Mouse (Mus musculus) testis, adult 2 months (tissue): ENCODE data around the gene Epha2. TPM values are rescaled to one million over a fixed set of nuclear protein-coding genes. Genes with fewer than 3 reads are reported as not detected.

Experiments
- H3K27ac ChIP-seq: fragments of 200-500 bp; 2 replicates; pipeline ENCODE4 v1.5.1; 2012; ENCODE audit warnings: low read depth, low read length; ENCODE audit not compliant: control insufficient read depth, insufficient read depth
- H3K27me3 ChIP-seq: fragments of 200-500 bp; 2 replicates; pipeline ENCODE4 v1.6.1; 2012; ENCODE audit warnings: mild to moderate bottlenecking, low read length, moderate library complexity; ENCODE audit not compliant: control insufficient read depth, insufficient read depth
- H3K36me3 ChIP-seq: fragments of 200-500 bp; 2 replicates; pipeline ENCODE4 v1.6.1; 2012; ENCODE audit warnings: mild to moderate bottlenecking, low read length; ENCODE audit not compliant: control insufficient read depth, insufficient read depth
- H3K4me1 ChIP-seq: fragments of 200-500 bp; 2 replicates; pipeline ENCODE4 v1.6.1; 2012; ENCODE audit warnings: low read length; ENCODE audit not compliant: control insufficient read depth, insufficient read depth
- H3K4me3 ChIP-seq: fragments of 200-500 bp; 2 replicates; pipeline ENCODE4 v1.5.1; 2012; ENCODE audit warnings: low read depth, mild to moderate bottlenecking, low read length, moderate library complexity, mixed read lengths; ENCODE audit not compliant: control insufficient read depth
- CTCF ChIP-seq: fragments of 200-500 bp; IDR thresholded peaks from 2 replicates; pipeline ENCODE4 v1.5.1; 2012; ENCODE audit warnings: low read depth, mild to moderate bottlenecking, inconsistent platforms, low read length, moderate library complexity; ENCODE audit not compliant: control insufficient read depth, insufficient read depth, insufficient replicate concordance
- POLR2A ChIP-seq: fragments of 200-500 bp; IDR thresholded peaks from 2 replicates; pipeline ENCODE4 v1.6.1; 2012; ENCODE audit warnings: low read depth, mild to moderate bottlenecking, inconsistent platforms, low read length, moderate library complexity; ENCODE audit not compliant: control insufficient read depth
- polyA plus RNA-seq: library from polyadenylated mRNA; depleted of rRNA; stranded (reverse); fragments of >200 nt; gene quantifications from 2 replicates; pipeline ENCODE4 v1.2.3, GENCODE M21; 2012

Epha2 gene
- polyA plus RNA-seq, 1 experiment: 0.83 TPM

GRCm38 (mm10) chr4:141303402-141304222, 2.6 kb downstream of the Epha2 start:
- TF ChIP-seq CTCF: no peak
- no peak for TF ChIP-seq POLR2A
- no peaks in the 10 kb centered on the region for H3K36me3 ChIP-seq
- no peak overlapping the region for H3K4me3 ChIP-seq
- H3K27ac ChIP-seq: no peak overlapping the region
- no peaks in the 10 kb centered on the region for H3K27me3 ChIP-seq
- H3K4me1 ChIP-seq: peaks cover 14% of the 10 kb centered on the region

GRCm38 (mm10) chr4:141304223-141304611, 3.2 kb downstream of the Epha2 start:
- Histone ChIP-seq H3K27ac (no peak overlapping the region), H3K4me1 (peaks cover 14% of the 10 kb centered on the region), H3K36me3 (no peaks in the 10 kb centered on the region), H3K27me3 (no peaks in the 10 kb centered on the region), H3K4me3 (no peak overlapping the region)
- TF ChIP-seq POLR2A: no peak
- no peak for TF ChIP-seq CTCF

- Histone ChIP-seq H3K36me3 (no peaks in the 10 kb centered on the region), H3K27ac (no peak overlapping the region), H3K4me1 (peaks cover 15% of the 10 kb centered on the region), H3K4me3 (no peak overlapping the region), H3K27me3 (no peaks in the 10 kb centered on the region)
- no peak for TF ChIP-seq POLR2A
- no peak for TF ChIP-seq CTCF
Measured at GRCm38 (mm10) chr4:141306057-141306456, 5.0 kb downstream of the Epha2 start.

GRCm38 (mm10) chr4:141308381-141308780, 7.3 kb downstream of the Epha2 start:
- Histone ChIP-seq H3K36me3 (no peaks in the 10 kb centered on the region), H3K4me3 (no peak overlapping the region), H3K4me1 (peaks cover 3% of the 10 kb centered on the region; the same call in 1 of the 2 replicates), H3K27me3 (no peaks in the 10 kb centered on the region), H3K27ac (no peak overlapping the region)
- TF ChIP-seq POLR2A (no peak), CTCF (no peak)

- no peaks in the 10 kb centered on the region for H3K27me3 ChIP-seq
- no peak overlapping the region for H3K27ac ChIP-seq
- H3K4me3 ChIP-seq: peak overlapping the region; percentile 54
- no peak for TF ChIP-seq POLR2A
- TF ChIP-seq CTCF: no peak
- peaks cover 3% of the 10 kb centered on the region; the same call in 1 of the 2 replicates for H3K4me1 ChIP-seq
- H3K36me3 ChIP-seq: no peaks in the 10 kb centered on the region
Measured at GRCm38 (mm10) chr4:141308857-141309772, 8.1 kb downstream of the Epha2 start.

GRCm38 (mm10) chr4:141309773-141310145, 8.7 kb downstream of the Epha2 start:
- no peak overlapping the region for H3K4me3 ChIP-seq
- H3K36me3 ChIP-seq: no peaks in the 10 kb centered on the region
- no peaks in the 10 kb centered on the region for H3K27me3 ChIP-seq
- no peak overlapping the region for H3K27ac ChIP-seq
- TF ChIP-seq POLR2A: no peak
- no peak for TF ChIP-seq CTCF
- H3K4me1 ChIP-seq: peaks cover 3% of the 10 kb centered on the region; the same call in 1 of the 2 replicates

GRCm38 (mm10) chr4:141310191-141310606, 9.2 kb downstream of the Epha2 start:
- Histone ChIP-seq H3K36me3 (no peaks in the 10 kb centered on the region), H3K4me1 (peaks cover 3% of the 10 kb centered on the region; the same call in 1 of the 2 replicates), H3K4me3 (no peak overlapping the region), H3K27ac (no peak overlapping the region), H3K27me3 (no peaks in the 10 kb centered on the region)
- TF ChIP-seq CTCF (no peak), POLR2A (no peak)
